Mouse (Mus musculus) liver, postnatal 0 days (tissue): ENCODE results near the gene Sox8. TPM values are rescaled to one million over a fixed set of nuclear protein-coding genes. Genes with fewer than 3 reads are reported as not detected.

ENCODE experiments used
- ATAC-seq: fragments of 200-750 bp; cut with Nextera tagmentation; 2 replicates; pipeline ENCODE4 v1.8.0; 2017; ENCODE audit warnings: mild to moderate bottlenecking, moderate library complexity
- DNase-seq: peaks from one replicate; pipeline ENCODE4 v3.0.0-alpha.2; 2016
- H3K27ac ChIP-seq: fragments of 300-500 bp; sonication (generic); 2 replicates; pipeline ENCODE4 v1.5.1; 2014; ENCODE audit warnings: antibody characterized with exemption, moderate library complexity, mild to moderate bottlenecking, low read depth
- H3K27me3 ChIP-seq: fragments of 300-500 bp; sonication (generic); 2 replicates; pipeline ENCODE4 v1.6.1; 2014; ENCODE audit warnings: low read length, control low read depth, mixed read lengths; ENCODE audit not compliant: insufficient read depth
- H3K36me3 ChIP-seq: fragments of 300-500 bp; sonication (generic); replicated peaks from 2 replicates; pipeline ENCODE4 v1.6.1; 2014; ENCODE audit warnings: mild to moderate bottlenecking, control low read depth, low read length, moderate library complexity, mixed read lengths; ENCODE audit not compliant: insufficient read depth
- H3K4me1 ChIP-seq: fragments of 300-500 bp; sonication (generic); 2 replicates; pipeline ENCODE4 v1.6.1; 2014; ENCODE audit warnings: antibody characterized with exemption, mild to moderate bottlenecking, control low read depth; ENCODE audit not compliant: insufficient read depth
- H3K4me2 ChIP-seq: fragments of 300-500 bp; sonication (generic); 2 replicates; pipeline ENCODE4 v1.6.1; 2014; ENCODE audit warnings: low read depth, mild to moderate bottlenecking, low read length, moderate library complexity, mixed read lengths
- H3K4me3 ChIP-seq: fragments of 300-500 bp; sonication (generic); 2 replicates; pipeline ENCODE4 v1.5.1; 2014; ENCODE audit warnings: low read depth, low read length
- H3K9ac ChIP-seq: fragments of 300-500 bp; sonication (generic); replicated peaks from 2 replicates; pipeline ENCODE4 v1.6.1; 2014; ENCODE audit warnings: mild to moderate bottlenecking, moderate library complexity
- H3K9me3 ChIP-seq: fragments of 300-500 bp; sonication (generic); 2 replicates; pipeline ENCODE4 v1.6.1; 2016; ENCODE audit warnings: mild to moderate bottlenecking, control low read depth, low read length, mixed read lengths
- CTCF ChIP-seq: sonication (generic); IDR thresholded peaks from 2 replicates; pipeline ENCODE4 v1.5.1; 2016; ENCODE audit warnings: antibody characterized with exemption, low read depth
- EP300 ChIP-seq: IDR thresholded peaks from 2 replicates; pipeline ENCODE4 v1.6.1; 2016; ENCODE audit warnings: antibody characterized with exemption, low read depth, mild to moderate bottlenecking
- WGBS: fragments of 180-500 bp; shearing (Covaris S2); extraction: QIAGEN DNeasy Blood & Tissue Kit; methylation state at CpG from one replicate; pipeline ENCODE4 v1.1.7; 2014; ENCODE audit not compliant: insufficient replicate concordance; 5-methylcytosine and 5-hydroxymethylcytosine counted together
- polyA plus RNA-seq: library from polyadenylated mRNA; unstranded; fragments of >200 nt; fragmentation: Nextera tagmentation; extraction: Ambion mirVana; gene quantifications from 2 replicates; pipeline ENCODE4 v1.2.1, GENCODE M21; 2015

Gene Sox8
- polyA plus RNA-seq, 1 experiment from 2014 or later: not detected

- no peak overlapping the region for H3K4me2 ChIP-seq
- DNase-seq: no peak
- no peak for ATAC-seq
- peaks cover 9% of the 10 kb centered on the region for H3K4me1 ChIP-seq
- no peaks in the 10 kb centered on the region; the same call in 1 of the 2 replicates for H3K36me3 ChIP-seq
- no peak overlapping the region for H3K4me3 ChIP-seq
- peaks cover 13% of the 10 kb centered on the region for H3K27me3 ChIP-seq
- 55% methylated on average over 6 of the region's 6 CpGs for WGBS
- H3K9me3 ChIP-seq: no peaks in the 10 kb centered on the region
- H3K27ac ChIP-seq: no peak overlapping the region
- TF ChIP-seq EP300 (no peak), CTCF (no peak)
- no peak overlapping the region for H3K9ac ChIP-seq
Measured at GRCm38 (mm10) chr17:25577263-25577662, 6.8 kb upstream of the Sox8 start.

- TF ChIP-seq CTCF (no peak), EP300 (no peak)
- no peak overlapping the region for H3K4me3 ChIP-seq
- ATAC-seq (no peak), DNase-seq (no peak)
- no peaks in the 10 kb centered on the region for H3K9me3 ChIP-seq
- WGBS: 57% methylated on average over 2 of the region's 2 CpGs
- no peak overlapping the region for H3K4me2 ChIP-seq
- no peak overlapping the region for H3K27ac ChIP-seq
- peaks cover 22% of the 10 kb centered on the region for H3K27me3 ChIP-seq
- no peak overlapping the region for H3K9ac ChIP-seq
- no peaks in the 10 kb centered on the region; the same call in 1 of the 2 replicates for H3K36me3 ChIP-seq
- H3K4me1 ChIP-seq: peaks cover 9% of the 10 kb centered on the region
Measured at GRCm38 (mm10) chr17:25576034-25576433, 5.5 kb upstream of the Sox8 start.

GRCm38 (mm10) chr17:25575208-25575971 lies 4.9 kb upstream of the Sox8 start:
- Histone ChIP-seq H3K36me3 (no peaks in the 10 kb centered on the region; the same call in 1 of the 2 replicates), H3K27me3 (peaks cover 29% of the 10 kb centered on the region), H3K4me3 (no peak overlapping the region), H3K4me2 (no peak overlapping the region), H3K9me3 (no peaks in the 10 kb centered on the region), H3K9ac (no peak overlapping the region), H3K27ac (peak overlapping the region; percentile 4; the same call in 1 of the 2 replicates), H3K4me1 (peaks cover 10% of the 10 kb centered on the region)
- WGBS: 69% methylated on average over 12 of the region's 12 CpGs
- DNase-seq (no peak), ATAC-seq (no peak)
- TF ChIP-seq CTCF (no peak), EP300 (no peak)

GRCm38 (mm10) chr17:25571453-25571820 lies 951 bp upstream of the Sox8 start:
- 8% methylated on average over 8 of the region's 8 CpGs for WGBS
- Histone ChIP-seq H3K4me3 (peak overlapping the region; percentile 38), H3K27ac (no peak overlapping the region), H3K9me3 (no peaks in the 10 kb centered on the region), H3K9ac (no peak overlapping the region), H3K4me2 (peak overlapping the region; percentile 68), H3K27me3 (peaks cover 59% of the 10 kb centered on the region), H3K36me3 (no peaks in the 10 kb centered on the region), H3K4me1 (peaks cover 5% of the 10 kb centered on the region; the same call in 1 of the 2 replicates)
- no peak for DNase-seq
- TF ChIP-seq CTCF: no peak
- no peak for TF ChIP-seq EP300
- no peak for ATAC-seq

GRCm38 (mm10) chr17:25569833-25570647 lies 446 bp downstream of the Sox8 start:
- no peak for TF ChIP-seq CTCF
- TF ChIP-seq EP300: no peak
- peak; percentile 1; the same call in 1 of the 2 replicates for ATAC-seq

GRCm38 (mm10) chr17:25568880-25569279 lies 1.6 kb downstream of the Sox8 start:
- Histone ChIP-seq H3K9ac (no peak overlapping the region), H3K27ac (no peak overlapping the region), H3K4me1 (peaks cover 5% of the 10 kb centered on the region; the same call in 1 of the 2 replicates), H3K9me3 (no peaks in the 10 kb centered on the region), H3K27me3 (peaks cover 54% of the 10 kb centered on the region), H3K4me3 (no peak overlapping the region), H3K4me2 (no peak overlapping the region), H3K36me3 (no peaks in the 10 kb centered on the region)
- DNase-seq (no peak), ATAC-seq (no peak)
- TF ChIP-seq CTCF (no peak), EP300 (no peak)
- 81% methylated on average over 11 of the region's 11 CpGs for WGBS

More at GRCm38 (mm10) chr17:25569833-25570647, 446 bp downstream of the Sox8 start:
- Histone ChIP-seq H3K4me1 (peaks cover 5% of the 10 kb centered on the region; the same call in 1 of the 2 replicates), H3K9me3 (no peaks in the 10 kb centered on the region), H3K36me3 (no peaks in the 10 kb centered on the region), H3K9ac (no peak overlapping the region), H3K27me3 (peaks cover 55% of the 10 kb centered on the region), H3K4me2 (peak overlapping the region; percentile 68), H3K4me3 (peak overlapping the region; percentile 38), H3K27ac (no peak overlapping the region)
- DNase-seq: no peak
- 6% methylated on average over 52 of the region's 54 CpGs for WGBS
